Mouse (Mus musculus) stomach, postnatal 0 days (tissue): ENCODE data around the gene Ppard. TPM values are rescaled to one million over a fixed set of nuclear protein-coding genes. Genes with fewer than 3 reads are reported as not detected.

Source experiments
- ATAC-seq: fragments of 200-750 bp; cut with Nextera tagmentation; 2 replicates; pipeline ENCODE4 v1.8.0; 2017; ENCODE audit not compliant: low FRiP score, low TSS enrichment
- DNase-seq: peaks from one replicate; pipeline ENCODE4 v3.0.0-alpha.2; 2016; ENCODE audit warnings: low spot score
- H3K27ac ChIP-seq: fragments of 300-500 bp; sonication (generic); replicated peaks from 2 replicates; pipeline ENCODE4 v1.5.1; 2014; ENCODE audit warnings: mild to moderate bottlenecking, control low read depth
- H3K27me3 ChIP-seq: fragments of 300-500 bp; sonication (generic); 2 replicates; pipeline ENCODE4 v1.6.1; 2014; ENCODE audit warnings: low read length; ENCODE audit not compliant: control insufficient read depth, insufficient read depth
- H3K36me3 ChIP-seq: fragments of 300-500 bp; sonication (generic); 2 replicates; pipeline ENCODE4 v1.6.1; 2014; ENCODE audit warnings: low read length, mixed read lengths; ENCODE audit not compliant: control insufficient read depth, insufficient read depth
- H3K4me1 ChIP-seq: fragments of 300-500 bp; sonication (generic); replicated peaks from 2 replicates; pipeline ENCODE4 v1.6.1; 2014; ENCODE audit warnings: antibody characterized with exemption; ENCODE audit not compliant: control insufficient read depth, insufficient read depth
- H3K4me2 ChIP-seq: fragments of 300-500 bp; sonication (generic); replicated peaks from 2 replicates; pipeline ENCODE4 v1.6.1; 2014; ENCODE audit warnings: low read depth, mild to moderate bottlenecking, control low read depth, moderate library complexity
- H3K4me3 ChIP-seq: fragments of 300-500 bp; sonication (generic); 2 replicates; pipeline ENCODE4 v1.5.1; 2014; ENCODE audit warnings: low read depth, low read length, control low read depth
- H3K9ac ChIP-seq: fragments of 300-500 bp; sonication (generic); 2 replicates; pipeline ENCODE4 v1.6.1; 2014; ENCODE audit warnings: mild to moderate bottlenecking, low read length, control low read depth, mixed read lengths
- H3K9me3 ChIP-seq: fragments of 300-500 bp; sonication (generic); 2 replicates; pipeline ENCODE4 v1.6.1; 2016; ENCODE audit warnings: low read length; ENCODE audit not compliant: control insufficient read depth
- CTCF ChIP-seq: IDR thresholded peaks from 2 replicates; pipeline ENCODE4 v1.5.1; 2016; ENCODE audit warnings: antibody characterized with exemption, low read depth, mild to moderate bottlenecking, moderate library complexity
- EP300 ChIP-seq: optimal IDR thresholded peaks from 2 replicates; pipeline ENCODE3; 2016; ENCODE audit warnings: antibody characterized with exemption
- WGBS: fragments of 180-500 bp; shearing (Covaris S2); extraction: QIAGEN DNeasy Blood & Tissue Kit; methylation state at CpG from one replicate; pipeline ENCODE4 v1.1.7; 2014; 5-methylcytosine and 5-hydroxymethylcytosine counted together
- polyA plus RNA-seq: library from polyadenylated mRNA; unstranded; fragments of >200 nt; fragmentation: Nextera tagmentation; extraction: Ambion mirVana; gene quantifications from 2 replicates; pipeline ENCODE4 v1.2.1, GENCODE M21; 2015

Gene Ppard
- polyA plus RNA-seq, 1 experiment from 2014 or later = 3.4 TPM

DNA sequence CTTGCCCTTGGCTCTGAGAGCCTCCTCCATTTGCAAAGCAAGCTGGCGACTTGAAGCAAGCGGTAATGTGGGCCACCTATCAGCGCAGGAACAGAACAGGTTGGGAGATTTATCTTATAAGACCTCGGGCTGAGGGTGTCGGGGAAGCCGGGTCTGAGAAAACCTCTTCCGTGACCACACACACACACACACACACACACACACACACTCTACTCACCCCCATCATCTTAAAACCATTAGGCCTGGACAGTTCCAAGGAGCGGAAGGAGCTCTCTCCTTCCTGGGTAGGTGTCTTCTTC lies 24.2 kb upstream of the Ppard start:
- Histone ChIP-seq H3K9me3 (no peaks in the 10 kb centered on the region), H3K36me3 (no peaks in the 10 kb centered on the region), H3K4me3 (peak overlapping the region; percentile 44), H3K27ac (peak overlapping the region; percentile 88; the same call in 1 of the 2 replicates), H3K4me1 (peaks cover 2% of the 10 kb centered on the region; the same call in 1 of the 2 replicates), H3K9ac (peak overlapping the region; percentile 74), H3K27me3 (no peaks in the 10 kb centered on the region), H3K4me2 (peak overlapping the region; percentile 64)
- no peak for TF ChIP-seq CTCF
- no peak for TF ChIP-seq EP300
- ATAC-seq (no peak), DNase-seq (no peak)
- 69% methylated on average over 8 of the region's 8 CpGs for WGBS

DNA sequence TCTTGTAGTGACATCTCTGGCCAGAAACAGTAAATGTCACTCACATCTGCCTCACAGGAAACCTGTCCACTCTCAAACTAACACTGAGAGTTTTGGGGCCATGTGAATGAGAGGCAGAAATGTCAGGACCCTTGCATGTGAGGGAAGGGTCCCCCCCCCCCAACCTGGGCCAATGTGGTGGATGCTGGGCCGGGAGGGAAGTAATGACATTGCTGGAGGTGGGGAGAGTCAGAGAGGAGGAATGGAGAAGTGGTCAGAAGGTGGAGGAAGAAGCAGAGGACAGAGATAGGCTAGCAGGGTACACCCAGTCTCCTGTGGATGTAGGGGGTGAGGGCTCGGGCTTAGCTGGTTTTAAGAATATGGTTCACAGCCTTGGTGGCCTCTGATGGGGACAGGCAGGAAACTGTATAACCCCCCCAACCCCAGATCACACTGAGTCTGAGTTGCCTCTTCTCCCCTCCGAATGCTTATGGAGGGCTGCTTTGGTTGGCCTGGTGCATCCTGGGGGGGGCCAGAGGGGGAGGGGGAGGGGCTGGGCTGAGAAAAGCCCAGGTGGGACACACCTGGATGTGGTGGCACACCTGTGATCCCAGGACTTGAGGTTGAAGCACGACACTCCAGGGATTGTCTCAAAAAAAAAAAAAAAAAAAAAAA lies 22.9 kb upstream of the Ppard start:
- Histone ChIP-seq H3K4me1 (peaks cover 2% of the 10 kb centered on the region; the same call in 1 of the 2 replicates), H3K4me3 (no peak overlapping the region), H3K4me2 (no peak overlapping the region), H3K27ac (no peak overlapping the region), H3K27me3 (no peaks in the 10 kb centered on the region), H3K36me3 (no peaks in the 10 kb centered on the region), H3K9me3 (no peaks in the 10 kb centered on the region), H3K9ac (no peak overlapping the region)
- TF ChIP-seq EP300 (no peak), CTCF (no peak)
- DNase-seq (no peak), ATAC-seq (no peak)
- 62% methylated on average over 3 of the region's 4 CpGs for WGBS

GRCm38 (mm10) chr17:28211921-28212341 lies 20.6 kb upstream of the Ppard start:
- WGBS = 63% methylated on average over 6 of the region's 6 CpGs
- no peak for TF ChIP-seq CTCF
- TF ChIP-seq EP300 = no peak
- H3K9me3 ChIP-seq = no peaks in the 10 kb centered on the region
- H3K9ac ChIP-seq = no peak overlapping the region
- no peaks in the 10 kb centered on the region for H3K36me3 ChIP-seq
- no peaks in the 10 kb centered on the region for H3K27me3 ChIP-seq
- DNase-seq (no peak), ATAC-seq (no peak)
- H3K27ac ChIP-seq = 0 out of 2 replicates have a peak overlapping the region, but pooled peaks have one; percentile 35
- no peak overlapping the region for H3K4me2 ChIP-seq
- peaks cover 2% of the 10 kb centered on the region; the same call in 1 of the 2 replicates for H3K4me1 ChIP-seq
- H3K4me3 ChIP-seq = no peak overlapping the region

GRCm38 (mm10) chr17:28212391-28212790 lies 20.1 kb upstream of the Ppard start:
- no peak for TF ChIP-seq EP300
- no peak for TF ChIP-seq CTCF
- H3K4me1 ChIP-seq = peaks cover 2% of the 10 kb centered on the region; the same call in 1 of the 2 replicates
- H3K9ac ChIP-seq = no peak overlapping the region
- H3K27ac ChIP-seq = peak overlapping the region; percentile 35; the same call in 1 of the 2 replicates
- ATAC-seq = no peak
- H3K9me3 ChIP-seq = no peaks in the 10 kb centered on the region
- no peaks in the 10 kb centered on the region for H3K27me3 ChIP-seq
- WGBS = 56% methylated on average over 9 of the region's 9 CpGs
- no peak overlapping the region for H3K4me2 ChIP-seq
- no peak overlapping the region for H3K4me3 ChIP-seq
- no peak for DNase-seq
- no peaks in the 10 kb centered on the region for H3K36me3 ChIP-seq

DNA sequence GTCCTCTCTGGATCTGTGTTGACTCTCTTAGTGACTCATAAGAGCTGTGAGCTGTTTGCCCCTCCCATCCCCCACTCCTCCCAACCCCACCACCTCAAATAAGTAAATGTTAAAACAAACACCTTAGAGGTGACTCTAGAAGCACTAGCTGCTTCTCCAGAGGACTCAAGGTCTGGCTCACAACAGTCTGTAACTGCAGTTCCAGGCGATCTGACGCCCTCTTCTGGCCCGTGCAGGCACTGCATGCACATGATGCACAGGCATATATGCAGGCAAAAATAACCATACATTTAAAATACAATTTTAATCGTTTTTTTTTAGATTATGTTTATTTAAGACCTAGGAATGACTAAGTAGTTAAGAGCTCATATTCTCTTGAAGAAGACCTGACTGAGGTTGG lies 19.3 kb upstream of the Ppard start:
- H3K9me3 ChIP-seq = no peaks in the 10 kb centered on the region

GRCm38 (mm10) chr17:28216791-28217190 lies 15.7 kb upstream of the Ppard start:
- TF ChIP-seq CTCF = no peak
- no peak for TF ChIP-seq EP300
- 88% methylated on average over 9 of the region's 9 CpGs for WGBS
- no peak overlapping the region for H3K27ac ChIP-seq
- no peaks in the 10 kb centered on the region for H3K27me3 ChIP-seq
- DNase-seq = no peak
- H3K36me3 ChIP-seq = no peaks in the 10 kb centered on the region
- no peaks in the 10 kb centered on the region for H3K4me1 ChIP-seq
- no peak overlapping the region for H3K4me3 ChIP-seq
- no peaks in the 10 kb centered on the region for H3K9me3 ChIP-seq
- H3K9ac ChIP-seq = no peak overlapping the region
- ATAC-seq = no peak
- H3K4me2 ChIP-seq = no peak overlapping the region

More for the DNA sequence above, 19.3 kb upstream of the Ppard start:
- H3K4me3 ChIP-seq = no peak overlapping the region
- no peak overlapping the region for H3K4me2 ChIP-seq
- TF ChIP-seq CTCF (peak; percentile 73), EP300 (no peak)
- DNase-seq (peak; percentile 68), ATAC-seq (peak; percentile 36; the same call in 1 of the 2 replicates)
- peak overlapping the region; percentile 70; the same call in 1 of the 2 replicates for H3K27ac ChIP-seq
- H3K9ac ChIP-seq = no peak overlapping the region
- 28% methylated on average over 4 of the region's 4 CpGs for WGBS
- H3K4me1 ChIP-seq = no peaks in the 10 kb centered on the region; the same call in 1 of the 2 replicates
- no peaks in the 10 kb centered on the region for H3K36me3 ChIP-seq
- no peaks in the 10 kb centered on the region for H3K27me3 ChIP-seq
